Mouse (Mus musculus): Measurements from ENCODE around the gene Txndc5. TPM values are rescaled to one million over a fixed set of nuclear protein-coding genes. Genes with fewer than 3 reads are reported as not detected.
A peak's percentile ranks its signal among the peaks of the same experiment; 100 is the strongest.

The Txndc5 gene
- total and polyA plus RNA-seq, 2 experiments, result 97.9 to 126 TPM

DNA sequence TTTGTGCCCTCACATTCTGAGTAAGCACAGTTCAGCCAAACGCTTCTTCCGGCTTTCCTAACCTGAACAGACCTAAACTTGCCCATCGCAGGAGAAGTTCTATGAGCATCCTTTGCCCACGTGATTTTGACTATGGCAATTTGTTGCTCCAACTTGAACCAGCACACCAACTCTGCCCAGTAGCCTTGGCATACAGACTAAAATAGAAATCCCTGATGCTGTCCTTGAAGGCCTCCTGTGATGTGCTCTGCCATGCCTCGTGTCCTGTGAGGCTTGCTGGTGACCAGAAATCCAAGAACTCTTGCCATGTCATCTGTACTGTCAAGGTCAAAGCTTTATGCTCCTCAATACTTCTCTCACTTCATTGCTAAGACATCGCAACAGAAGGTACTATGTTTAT is 952 bp upstream of the Txndc5 start:
- Histone ChIP-seq H3K27ac (replicated peaks; ENCODE audit: insufficient read depth, low read depth, low read length) (no peak overlapping the region), H3K9ac (ENCODE audit: low read depth, low read length) (no peak overlapping the region), H3K27me3 (ENCODE audit: control insufficient read depth, insufficient read depth, low read length) (no peaks in the 10 kb centered on the region), H3K36me3 (ENCODE audit: control insufficient read depth, insufficient read depth, low read length) (no peaks in the 10 kb centered on the region), H3K4me3 (ENCODE audit: insufficient read depth, low read depth, low read length) (no peak overlapping the region), H3K4me1 (ENCODE audit: control insufficient read depth, insufficient read depth, low read length) (peaks cover 11% of the 10 kb centered on the region), H3K79me2 (ENCODE audit: control insufficient read depth, insufficient read depth, low read length) (peaks cover 5% of the 10 kb centered on the region; the same call in 1 of the 2 replicates)
- WGBS, result 78% methylated on average over 6 of the region's 6 CpGs
- no peak for TF ChIP-seq CTCF (IDR thresholded peaks at IDR 0.05; ENCODE audit: low read depth, low read length)
- DNase-seq (ENCODE audit: extremely low read depth, low read depth, low spot score), result no peak

DNA sequence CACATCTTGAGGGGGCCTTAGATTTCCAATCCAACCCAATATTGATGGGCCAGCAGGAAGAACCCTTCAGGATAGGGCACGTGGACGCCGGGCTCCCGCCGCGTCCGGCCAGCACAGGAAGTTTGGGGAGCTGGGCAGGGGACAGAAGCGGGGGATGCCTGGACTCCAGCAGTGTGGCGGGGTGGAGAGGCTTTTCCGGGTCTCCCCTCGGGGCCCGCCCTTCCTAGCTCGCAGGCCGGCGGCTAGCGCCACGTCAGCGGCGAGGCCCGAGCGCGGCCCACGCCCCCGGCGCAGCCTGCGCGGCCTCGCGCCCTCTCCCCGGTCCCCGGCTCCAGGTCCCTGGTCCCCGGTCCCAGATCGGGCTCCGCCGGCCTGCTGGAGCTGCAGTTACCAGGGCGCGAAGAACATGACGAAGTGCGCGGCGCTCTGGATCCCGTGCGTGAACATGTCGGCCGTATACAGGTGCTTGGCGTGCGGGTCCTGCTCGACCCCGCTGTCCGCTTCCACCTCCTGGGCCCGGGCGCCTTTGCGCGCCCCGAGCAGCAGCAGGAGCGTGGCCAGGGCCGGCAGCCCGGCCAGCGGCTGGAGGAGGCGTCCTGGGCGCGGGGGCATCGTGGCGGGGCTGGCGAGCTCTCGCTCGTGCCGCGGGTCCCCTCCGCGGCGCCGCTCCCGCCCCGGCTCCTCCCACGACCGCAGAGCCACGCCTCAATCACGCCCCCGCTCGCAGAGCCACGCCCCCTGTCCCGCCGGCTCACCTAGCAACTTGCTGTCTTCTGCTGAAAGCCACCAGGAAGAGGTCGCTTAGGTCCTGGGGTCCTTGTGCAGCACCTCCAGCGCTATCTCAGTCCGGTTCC is 600 bp downstream of the Txndc5 start:
- TF ChIP-seq POLR2A (IDR thresholded peaks at IDR 0.05; ENCODE audit: extremely low read depth, insufficient read depth, low read length) (peak; percentile 77), CTCF (IDR thresholded peaks at IDR 0.05; ENCODE audit: low read depth, low read length) (no peak)
- Histone ChIP-seq H3K27ac (replicated peaks; ENCODE audit: insufficient read depth, low read depth, low read length) (peak overlapping the region; percentile 91), H3K4me3 (ENCODE audit: insufficient read depth, low read depth, low read length) (peak overlapping the region; percentile 67), H3K9ac (ENCODE audit: low read depth, low read length) (peak overlapping the region; percentile 84), H3K36me3 (ENCODE audit: control insufficient read depth, insufficient read depth, low read length) (peaks cover under 1% of the 10 kb centered on the region; the same call in 1 of the 2 replicates), H3K79me2 (ENCODE audit: control insufficient read depth, insufficient read depth, low read length) (peaks cover 6% of the 10 kb centered on the region; the same call in 1 of the 2 replicates), H3K27me3 (ENCODE audit: control insufficient read depth, insufficient read depth, low read length) (no peaks in the 10 kb centered on the region), H3K4me1 (ENCODE audit: control insufficient read depth, insufficient read depth, low read length) (peaks cover 18% of the 10 kb centered on the region)
- peak; percentile 67 for DNase-seq (ENCODE audit: extremely low read depth, low read depth, low spot score)
- WGBS, result under 1% methylated on average over 79 of the region's 87 CpGs

DNA sequence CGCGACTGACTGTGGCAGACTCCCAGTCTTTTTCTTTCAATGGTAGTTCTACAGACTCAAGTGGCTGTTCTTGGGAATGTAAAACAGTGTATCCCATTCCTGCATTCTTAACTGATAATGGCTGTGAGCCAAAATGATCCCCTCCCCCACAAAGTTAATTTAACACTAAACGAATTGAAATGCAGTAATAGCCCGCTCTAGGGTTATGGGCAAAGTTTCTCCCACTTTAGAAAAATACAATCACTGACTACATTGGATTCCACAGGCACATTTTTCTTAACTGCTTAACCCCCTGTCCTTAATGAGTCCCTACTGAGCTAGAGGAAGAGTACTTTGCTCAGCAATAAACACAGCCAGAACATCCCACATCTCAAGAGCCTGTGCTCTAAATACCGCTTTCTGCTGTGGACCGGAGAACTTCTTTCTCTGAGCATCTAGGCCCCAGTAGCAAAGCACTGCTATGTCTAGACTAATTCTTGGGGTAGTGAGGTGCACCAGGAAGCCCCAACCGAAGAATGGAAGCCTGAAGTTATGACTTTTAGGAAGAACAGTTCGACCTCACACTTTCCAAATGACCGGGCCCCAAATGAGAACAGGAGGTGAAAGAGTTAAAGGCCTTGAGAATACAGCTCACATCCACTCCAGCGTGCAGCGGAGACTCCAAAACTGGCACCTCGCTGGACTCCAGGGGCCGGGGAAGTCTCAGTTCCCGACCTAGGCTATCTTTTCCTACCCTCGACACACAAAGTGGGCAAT is 1.4 kb downstream of the Txndc5 start:
- Histone ChIP-seq H3K9ac (ENCODE audit: low read depth, low read length) (peak overlapping the region; percentile 84), H3K79me2 (ENCODE audit: control insufficient read depth, insufficient read depth, low read length) (peaks cover 13% of the 10 kb centered on the region; the same call in 1 of the 2 replicates), H3K27me3 (ENCODE audit: control insufficient read depth, insufficient read depth, low read length) (no peaks in the 10 kb centered on the region), H3K27ac (replicated peaks; ENCODE audit: insufficient read depth, low read depth, low read length) (peak overlapping the region; percentile 91), H3K4me3 (ENCODE audit: insufficient read depth, low read depth, low read length) (peak overlapping the region; percentile 67), H3K36me3 (ENCODE audit: control insufficient read depth, insufficient read depth, low read length) (peaks cover 8% of the 10 kb centered on the region), H3K4me1 (ENCODE audit: control insufficient read depth, insufficient read depth, low read length) (peaks cover 24% of the 10 kb centered on the region)
- 3% methylated on average over 15 of the region's 15 CpGs for WGBS
- TF ChIP-seq CTCF (IDR thresholded peaks at IDR 0.05; ENCODE audit: low read depth, low read length) (no peak), POLR2A (IDR thresholded peaks at IDR 0.05; ENCODE audit: extremely low read depth, insufficient read depth, low read length) (no peak)
- peak; percentile 64 for DNase-seq (ENCODE audit: extremely low read depth, low read depth, low spot score)

DNA sequence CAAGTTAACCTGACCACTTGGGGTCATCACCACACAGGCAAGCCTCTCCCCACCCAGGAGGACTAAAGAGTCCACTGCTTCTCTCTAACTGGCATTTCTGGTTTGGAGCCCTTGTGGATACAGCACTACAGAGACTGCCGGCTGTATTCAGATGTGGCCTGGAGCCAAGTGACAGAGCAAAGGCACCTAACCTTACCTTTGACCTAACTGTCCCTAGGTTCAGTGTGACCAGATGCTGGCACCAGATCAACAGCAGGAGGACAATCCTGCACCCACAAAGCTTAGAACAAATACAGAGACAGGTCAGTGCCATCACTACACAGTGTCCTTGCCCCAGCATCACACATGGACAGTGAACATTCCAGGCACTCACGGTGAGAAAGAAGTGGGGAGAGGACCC is 2.5 kb downstream of the Txndc5 start:
- Histone ChIP-seq H3K4me3 (ENCODE audit: insufficient read depth, low read depth, low read length) (no peak overlapping the region; the same call in 1 of the 2 replicates), H3K36me3 (ENCODE audit: control insufficient read depth, insufficient read depth, low read length) (peaks cover 19% of the 10 kb centered on the region), H3K9ac (ENCODE audit: low read depth, low read length) (no peak overlapping the region; the same call in 1 of the 2 replicates), H3K27me3 (ENCODE audit: control insufficient read depth, insufficient read depth, low read length) (no peaks in the 10 kb centered on the region), H3K27ac (replicated peaks; ENCODE audit: insufficient read depth, low read depth, low read length) (peak overlapping the region; percentile 42), H3K4me1 (ENCODE audit: control insufficient read depth, insufficient read depth, low read length) (peaks cover 24% of the 10 kb centered on the region), H3K79me2 (ENCODE audit: control insufficient read depth, insufficient read depth, low read length) (peaks cover 13% of the 10 kb centered on the region; the same call in 1 of the 2 replicates)
- TF ChIP-seq POLR2A (IDR thresholded peaks at IDR 0.05; ENCODE audit: extremely low read depth, insufficient read depth, low read length) (no peak), CTCF (IDR thresholded peaks at IDR 0.05; ENCODE audit: low read depth, low read length) (no peak)
- WGBS, result 18% methylated on average over 2 of the region's 2 CpGs
- DNase-seq (ENCODE audit: extremely low read depth, low read depth, low spot score), result peak; percentile 99

DNA sequence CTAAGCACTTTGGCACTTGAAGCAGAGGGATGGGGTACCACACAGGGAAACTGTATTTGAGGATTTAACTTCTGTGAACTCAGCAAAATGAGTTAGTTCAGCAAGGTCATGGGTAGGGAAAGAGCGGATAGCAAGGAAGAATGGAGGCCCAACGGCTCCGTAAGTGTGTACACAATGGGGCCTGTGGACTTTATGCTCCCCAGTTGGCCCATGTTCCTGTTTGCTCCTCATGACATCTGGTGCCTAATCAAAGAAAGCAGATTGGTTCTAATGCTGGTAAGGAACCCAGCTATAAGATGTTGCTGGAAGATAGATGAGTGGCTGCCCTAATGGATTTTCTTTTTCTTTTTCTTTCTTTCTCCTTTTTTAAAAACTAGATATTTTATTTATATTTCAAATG is 3.4 kb downstream of the Txndc5 start:
- Histone ChIP-seq H3K4me3 (ENCODE audit: insufficient read depth, low read depth, low read length) (peak overlapping the region; percentile 4; the same call in 1 of the 2 replicates), H3K79me2 (ENCODE audit: control insufficient read depth, insufficient read depth, low read length) (peaks cover 20% of the 10 kb centered on the region; the same call in 1 of the 2 replicates), H3K4me1 (ENCODE audit: control insufficient read depth, insufficient read depth, low read length) (peaks cover 24% of the 10 kb centered on the region), H3K27ac (replicated peaks; ENCODE audit: insufficient read depth, low read depth, low read length) (peak overlapping the region; percentile 63), H3K9ac (ENCODE audit: low read depth, low read length) (peak overlapping the region; percentile 2; the same call in 1 of the 2 replicates), H3K36me3 (ENCODE audit: control insufficient read depth, insufficient read depth, low read length) (peaks cover 25% of the 10 kb centered on the region), H3K27me3 (ENCODE audit: control insufficient read depth, insufficient read depth, low read length) (no peaks in the 10 kb centered on the region)
- TF ChIP-seq POLR2A (IDR thresholded peaks at IDR 0.05; ENCODE audit: extremely low read depth, insufficient read depth, low read length) (no peak), CTCF (IDR thresholded peaks at IDR 0.05; ENCODE audit: low read depth, low read length) (no peak)
- peak; percentile 93 for DNase-seq (ENCODE audit: extremely low read depth, low read depth, low spot score)
- 12% methylated on average over 3 of the region's 3 CpGs for WGBS
